Mouse (Mus musculus) R1 (cell line): ENCODE measurements at regions not wholly inside any gene's neighbourhood (a gene's known extent, or its start where the extent isn't known, plus 50 kb on each side); places are given as distances from the start of the nearest gene placed in this dataset.

ENCODE experiments used
- DNase-seq: peaks from one replicate; pipeline ENCODE4 v3.0.0-alpha.2; 2018; ENCODE audit warnings: low read depth, low spot score

DNA sequence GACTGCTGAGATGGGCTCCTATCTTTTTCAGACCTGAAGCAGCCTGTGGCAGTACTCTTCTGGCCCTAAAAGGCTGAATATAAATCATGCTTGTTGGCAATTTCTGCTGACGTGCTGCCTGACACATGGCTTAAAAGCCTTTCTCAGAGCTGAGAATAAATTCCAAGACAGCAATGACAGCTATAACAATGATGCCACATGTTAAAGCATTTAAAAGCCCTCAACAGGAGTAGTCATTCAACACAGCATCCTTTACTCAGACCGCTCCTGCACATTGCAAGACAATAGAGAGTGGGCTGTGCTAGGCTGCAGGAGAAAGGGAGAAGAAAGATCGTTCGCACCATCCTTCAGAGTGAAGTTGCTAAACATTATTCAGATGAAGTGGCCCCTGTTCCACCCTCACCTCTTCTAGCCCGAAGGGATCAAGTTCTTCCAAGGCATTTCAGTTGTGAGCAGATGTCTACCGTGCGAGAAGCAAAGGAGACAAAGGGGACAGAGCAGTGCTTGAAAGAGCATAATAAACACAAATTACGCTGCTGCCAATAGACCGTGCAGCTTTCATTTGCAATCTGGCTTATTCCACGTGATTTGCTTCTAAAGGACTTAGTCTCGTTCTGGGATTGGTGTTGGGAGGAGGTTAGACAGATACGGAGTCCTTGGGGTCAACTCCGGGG is 275.1 kb upstream of the Acvr2a start:
- DNase-seq = peak; percentile 28

DNA sequence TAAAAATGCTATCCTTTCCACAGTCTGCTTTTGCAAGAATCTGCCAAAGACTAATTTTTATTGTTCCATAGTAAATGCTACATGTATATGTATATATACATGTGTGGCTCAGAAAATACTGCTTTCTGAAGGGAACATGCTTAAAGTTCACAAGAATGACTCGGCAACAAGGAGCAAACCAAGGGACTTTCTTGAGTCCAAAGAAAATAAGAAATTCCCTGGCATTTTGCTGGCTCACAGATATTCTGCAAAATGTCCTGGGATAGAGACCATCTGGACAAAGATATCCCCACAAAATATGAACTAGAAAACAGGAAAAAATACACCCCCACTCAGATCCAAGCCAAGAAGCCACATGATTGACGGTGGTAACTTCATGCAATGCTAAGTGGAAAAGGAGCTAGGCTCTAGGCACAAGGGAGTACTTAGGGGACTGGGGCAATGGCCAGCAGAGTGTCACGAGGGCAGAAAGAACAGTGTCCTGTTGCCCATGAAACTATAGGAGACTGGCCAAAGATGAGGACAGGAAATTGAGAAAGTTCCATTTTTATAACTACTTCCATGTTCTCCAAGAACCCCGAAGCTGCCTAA is 274.3 kb upstream of the Acvr2a start:
- DNase-seq = no peak

DNA sequence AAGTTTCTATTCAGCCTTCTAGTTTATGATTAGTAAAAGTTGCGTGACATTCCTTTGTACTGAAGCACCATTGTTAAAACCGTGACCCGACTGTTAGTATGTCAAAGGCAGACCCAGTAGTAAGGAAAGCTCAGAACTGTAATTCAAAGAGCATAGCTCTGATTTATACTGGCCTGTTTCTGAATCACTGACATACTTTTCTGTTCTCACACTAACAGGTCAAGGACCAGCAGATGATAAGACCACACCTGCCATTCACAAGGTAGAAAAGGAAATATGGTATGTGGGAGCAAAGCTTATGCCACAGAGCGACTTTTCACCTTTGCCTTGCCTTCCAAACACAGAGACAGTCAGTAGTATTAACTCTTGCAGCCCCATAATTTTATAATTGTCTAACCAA is 269.5 kb upstream of the Acvr2a start:
- no peak for DNase-seq

- no peak for DNase-seq
These were observed 268.8 kb upstream of the Acvr2a start for GRCm38 (mm10) chr2:48545072-48545471.

GRCm38 (mm10) chr2:48545679-48546078 is 268.2 kb upstream of the Acvr2a start:
- no peak for DNase-seq

DNA sequence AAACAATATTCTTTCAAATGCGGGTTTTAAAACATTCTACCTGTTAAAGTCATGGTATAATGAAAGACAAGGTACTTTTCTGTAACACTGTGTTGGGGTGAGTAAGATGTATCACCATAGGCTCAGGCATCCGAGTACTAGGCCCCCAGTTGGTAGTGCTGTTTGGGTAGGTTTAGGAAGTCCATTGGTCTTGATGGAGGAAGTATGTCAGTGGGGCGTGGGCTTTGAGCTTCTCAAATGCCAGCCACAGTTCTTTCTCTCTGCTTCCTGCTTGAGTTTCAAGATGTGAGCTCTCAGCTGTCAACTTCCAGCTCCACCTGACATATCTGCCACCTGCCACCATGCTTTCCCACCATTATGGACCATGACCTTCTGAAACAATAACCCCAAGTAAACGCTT is 267.7 kb upstream of the Acvr2a start:
- DNase-seq = no peak

DNA sequence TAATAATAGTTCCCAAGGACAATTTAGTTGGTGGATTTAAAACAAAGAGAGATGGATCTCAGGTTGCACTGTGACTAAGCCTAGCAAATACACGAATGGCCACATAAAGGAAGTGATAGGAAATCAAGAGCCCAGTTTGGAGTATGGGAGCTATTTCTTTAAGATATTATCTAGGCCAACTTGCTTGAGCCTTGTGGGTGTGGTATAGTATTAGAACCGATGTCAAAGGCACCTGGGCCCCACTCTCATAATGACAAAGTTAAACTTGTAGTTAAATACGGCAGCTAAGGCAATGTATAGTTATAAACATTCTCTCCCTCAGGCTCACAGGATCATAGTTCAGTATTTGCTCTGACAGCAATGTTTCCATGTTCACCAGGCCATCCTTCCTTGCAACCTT is 257.3 kb upstream of the Acvr2a start:
- DNase-seq = no peak

- no peak for DNase-seq
These were observed 256.8 kb upstream of the Acvr2a start for GRCm38 (mm10) chr2:48557123-48557522.

GRCm38 (mm10) chr2:48558641-48559040 is 255.3 kb upstream of the Acvr2a start:
- DNase-seq = no peak

GRCm38 (mm10) chr2:48563636-48564035 is 250.3 kb upstream of the Acvr2a start:
- DNase-seq = peak; percentile 10

DNA sequence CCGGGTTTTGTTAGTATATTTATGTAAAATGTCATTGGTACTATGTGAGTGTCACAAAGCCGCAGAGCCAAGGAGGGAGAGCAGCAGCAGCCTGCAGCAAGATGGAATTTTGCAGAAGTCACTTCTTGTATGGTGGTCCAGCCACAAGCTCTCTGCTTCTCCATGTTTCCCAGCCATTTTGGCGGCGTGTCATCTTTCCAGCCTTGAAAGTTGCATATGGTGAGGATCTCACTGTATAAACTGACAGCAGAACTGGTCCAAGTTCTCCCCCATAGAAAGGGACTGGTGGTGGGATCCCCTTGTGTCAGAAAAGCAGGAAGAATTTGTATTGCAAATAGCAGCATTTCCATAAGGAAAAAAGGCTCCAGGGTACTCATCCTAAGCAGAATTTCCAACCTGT is 249.7 kb upstream of the Acvr2a start:
- DNase-seq = no peak

GRCm38 (mm10) chr2:48567871-48568270 is 246.0 kb upstream of the Acvr2a start:
- DNase-seq = no peak

GRCm38 (mm10) chr2:48586162-48586830 is 227.6 kb upstream of the Acvr2a start:
- DNase-seq = no peak

GRCm38 (mm10) chr2:48586831-48587169 is 227.1 kb upstream of the Acvr2a start:
- DNase-seq = no peak

DNA sequence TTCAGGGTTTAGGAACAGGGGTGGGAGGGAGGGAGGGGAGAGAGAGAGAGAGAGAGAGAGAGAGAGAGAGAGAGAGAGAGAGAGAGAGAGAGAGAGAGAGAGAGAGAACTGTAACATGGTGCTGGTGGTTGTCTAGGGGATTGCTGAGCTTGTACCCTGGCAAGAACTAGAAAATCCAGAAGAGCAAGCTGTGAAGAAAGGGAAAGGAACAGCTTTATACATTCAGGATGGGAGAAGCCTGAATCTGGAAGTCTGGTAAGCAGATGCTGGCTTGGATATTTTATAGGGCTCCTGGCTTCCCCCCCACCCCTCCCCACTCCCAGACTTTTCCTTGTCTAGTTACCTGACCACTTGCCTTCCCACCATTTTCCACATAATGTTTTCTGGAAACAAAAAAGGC is 224.2 kb upstream of the Acvr2a start:
- no peak for DNase-seq

DNA sequence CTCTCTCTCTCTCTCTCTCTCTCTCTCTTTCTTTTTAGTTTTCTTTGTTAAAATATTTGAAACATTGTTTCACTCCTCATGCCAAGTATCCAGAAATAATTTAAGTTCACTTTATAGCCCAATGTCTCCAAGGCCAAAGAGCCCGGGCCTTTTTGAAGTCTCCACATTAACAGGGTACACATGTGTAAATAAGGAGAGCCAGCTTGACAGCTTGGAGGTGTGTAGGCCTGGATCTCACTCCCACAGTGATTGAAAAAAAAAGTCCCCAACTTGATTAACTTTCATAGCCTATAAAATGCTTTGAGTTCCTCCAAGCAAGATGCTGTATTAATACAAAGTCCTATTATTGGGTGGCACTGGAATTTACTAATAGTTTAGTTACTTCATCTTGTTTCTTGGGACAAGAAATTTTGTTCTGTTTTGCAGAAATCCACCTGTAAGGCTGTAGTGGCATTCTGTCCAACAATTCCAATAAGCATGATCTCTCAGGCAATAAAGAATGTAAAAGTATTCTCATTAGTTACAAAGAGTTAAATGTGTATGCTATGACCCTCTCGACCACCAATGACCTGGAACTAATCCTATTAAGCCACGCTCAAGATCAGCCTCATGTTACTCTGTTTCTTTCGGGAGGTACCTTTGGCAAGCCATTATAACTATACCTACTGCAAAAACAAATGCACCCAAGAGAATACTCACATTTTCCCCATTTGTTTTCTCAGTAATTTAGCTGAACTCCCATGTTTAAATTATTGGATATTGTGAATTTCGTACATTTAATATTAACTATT is 215.9 kb upstream of the Acvr2a start:
- no peak for DNase-seq

- no peak for DNase-seq
These were observed 214.5 kb upstream of the Acvr2a start for GRCm38 (mm10) chr2:48599367-48599766.

DNA sequence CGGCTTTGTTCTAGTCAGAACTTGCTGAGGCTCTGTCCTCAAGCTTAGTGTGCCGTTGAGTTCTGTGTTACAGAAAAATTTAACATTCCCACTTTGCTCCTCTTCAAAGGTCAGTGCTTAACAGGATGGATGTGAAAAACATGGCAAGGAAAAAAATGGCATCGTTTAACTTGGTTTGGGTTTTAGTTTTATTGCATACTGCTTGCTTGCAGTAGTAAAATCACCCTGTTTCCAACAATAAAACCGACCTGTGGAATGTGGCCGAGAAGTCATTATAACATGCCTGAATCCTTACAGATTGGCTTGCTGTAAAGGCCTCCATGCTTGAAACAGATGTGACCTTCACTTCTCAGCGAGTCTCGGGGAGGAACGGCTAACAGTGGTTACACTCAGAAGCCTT is 212.1 kb upstream of the Acvr2a start:
- no peak for DNase-seq

DNA sequence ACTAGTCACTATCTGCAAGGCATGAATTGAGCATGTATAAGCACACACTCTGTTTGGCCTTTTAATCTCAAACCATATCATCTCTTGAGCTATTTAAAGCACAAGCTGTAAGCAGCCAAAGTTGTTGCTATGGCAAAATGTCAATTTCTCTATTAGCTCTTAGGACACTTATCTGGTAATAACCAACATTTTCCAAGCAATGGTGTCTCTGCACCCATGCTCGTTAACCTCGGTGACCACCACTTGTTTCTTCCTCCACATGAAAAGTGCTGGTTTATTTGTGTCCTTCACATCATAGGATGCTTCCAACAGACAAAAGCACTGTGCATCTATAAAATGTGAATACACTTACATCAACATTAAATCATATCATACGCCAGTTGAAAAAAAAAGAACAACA is 204.4 kb upstream of the Acvr2a start:
- no peak for DNase-seq

GRCm38 (mm10) chr2:48612251-48612650 is 201.7 kb upstream of the Acvr2a start:
- DNase-seq = no peak

GRCm38 (mm10) chr2:48617141-48617699 is 196.7 kb upstream of the Acvr2a start:
- DNase-seq = no peak

DNA sequence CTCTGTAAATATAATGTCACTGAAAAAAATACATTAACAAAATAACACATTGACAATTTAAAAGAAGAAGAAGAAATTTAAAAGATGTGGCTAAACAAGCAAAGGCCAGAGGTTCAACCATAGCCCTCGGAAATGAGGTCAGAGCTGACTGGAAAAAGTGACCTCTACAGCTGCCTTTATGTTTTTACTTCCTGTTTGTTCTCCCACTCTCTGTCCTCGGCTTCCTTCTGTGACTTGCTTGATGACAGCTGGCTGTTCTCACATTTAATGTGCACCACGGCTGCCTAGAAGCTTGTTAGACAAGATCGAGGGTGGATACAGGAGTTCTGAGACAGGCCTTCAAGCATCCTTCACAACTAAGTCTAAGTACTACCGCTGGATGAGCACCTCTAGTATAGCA is 194.9 kb upstream of the Acvr2a start:
- DNase-seq = no peak
